Mouse (Mus musculus) bone marrow macrophage, adult 2 months (primary cell): ENCODE results near the gene Zfp282. TPM values are rescaled to one million over a fixed set of nuclear protein-coding genes. Genes with fewer than 3 reads are reported as not detected.

Experiments
- H3K27ac ChIP-seq: 2 replicates; pipeline ENCODE4 v1.5.1; 2012; ENCODE audit warnings: low read depth, low read length; ENCODE audit not compliant: insufficient read depth
- H3K4me1 ChIP-seq: 2 replicates; pipeline ENCODE4 v1.6.1; 2012; ENCODE audit warnings: low read length; ENCODE audit not compliant: control insufficient read depth, insufficient read depth
- H3K4me3 ChIP-seq: 2 replicates; pipeline ENCODE4 v1.5.1; 2012; ENCODE audit warnings: mild to moderate bottlenecking, low read length, moderate library complexity; ENCODE audit not compliant: insufficient read depth
- CTCF ChIP-seq: IDR thresholded peaks from 2 replicates; pipeline ENCODE4 v1.5.1; 2012; ENCODE audit warnings: low read depth, mild to moderate bottlenecking, low read length, moderate library complexity
- POLR2A ChIP-seq: IDR thresholded peaks from 2 replicates; pipeline ENCODE4 v1.6.1; 2012; ENCODE audit warnings: mild to moderate bottlenecking, low read depth, low read length, borderline replicate concordance
- polyA plus RNA-seq: library from polyadenylated mRNA; stranded (reverse); fragments of >200 nt; gene quantifications from 2 replicates; pipeline ENCODE4 v1.2.4, GENCODE M21; 2012; ENCODE audit not compliant: missing spikeins, insufficient read depth, insufficient read length

Gene Zfp282
- polyA plus RNA-seq, 1 experiment, result 6.6 TPM

GRCm38 (mm10) chr6:47918768-47919274, 41.8 kb downstream of the Zfp282 start:
- H3K27ac ChIP-seq, result no peak overlapping the region
- TF ChIP-seq CTCF (no peak), POLR2A (no peak)
- no peak overlapping the region for H3K4me3 ChIP-seq
- peaks cover 10% of the 10 kb centered on the region for H3K4me1 ChIP-seq

- Histone ChIP-seq H3K4me3 (peak overlapping the region; percentile 87), H3K4me1 (peaks cover 10% of the 10 kb centered on the region), H3K27ac (peak overlapping the region; percentile 63)
- TF ChIP-seq CTCF (no peak), POLR2A (no peak)
Measured at GRCm38 (mm10) chr6:47919646-47920446, 42.8 kb downstream of the Zfp282 start.

- Histone ChIP-seq H3K4me3 (peak within 1 kb of the TSS; percentile 87), H3K27ac (peak within 1 kb of the TSS; percentile 90), H3K4me1 (peaks cover 10% of the 10 kb centered on the region)
- TF ChIP-seq CTCF (no peak), POLR2A (no peak)
Measured at GRCm38 (mm10) chr6:47920447-47921340, 43.7 kb downstream of the Zfp282 start, which contains the start of gene Zfp212. Zfp212 (plus strand) TSS chr6:47920476.

- Histone ChIP-seq H3K27ac (no peak overlapping the region), H3K4me1 (peaks cover 2% of the 10 kb centered on the region; the same call in 1 of the 2 replicates), H3K4me3 (peak overlapping the region; percentile 74)
- TF ChIP-seq CTCF, result no peak
- no peak for TF ChIP-seq POLR2A
Measured at GRCm38 (mm10) chr6:47942461-47942860, 65.5 kb downstream of the Zfp282 start.

- peak overlapping the region; percentile 59 for H3K27ac ChIP-seq
- H3K4me1 ChIP-seq, result peaks cover 2% of the 10 kb centered on the region; the same call in 1 of the 2 replicates
- TF ChIP-seq CTCF (no peak), POLR2A (no peak)
- peak overlapping the region; percentile 74 for H3K4me3 ChIP-seq
Measured at GRCm38 (mm10) chr6:47943021-47943691, 66.2 kb downstream of the Zfp282 start.

- H3K4me1 ChIP-seq, result peaks cover 2% of the 10 kb centered on the region
- H3K27ac ChIP-seq, result peak overlapping the region; percentile 59; the same call in 1 of the 2 replicates
- TF ChIP-seq POLR2A (no peak), CTCF (no peak)
- H3K4me3 ChIP-seq, result peak overlapping the region; percentile 74
Measured at GRCm38 (mm10) chr6:47943721-47944120, 66.7 kb downstream of the Zfp282 start.

GRCm38 (mm10) chr6:47947388-47947787, 70.4 kb downstream of the Zfp282 start:
- Histone ChIP-seq H3K4me1 (peaks cover 8% of the 10 kb centered on the region), H3K4me3 (no peak overlapping the region), H3K27ac (no peak overlapping the region)
- TF ChIP-seq POLR2A, result no peak
- TF ChIP-seq CTCF, result no peak

GRCm38 (mm10) chr6:47953191-47953726, 76.3 kb downstream of the Zfp282 start, which contains the start of gene Zfp956:
Zfp956 (plus strand) TSS chr6:47953390.
- Histone ChIP-seq H3K4me3 (peak within 1 kb of the TSS; percentile 84), H3K27ac (no peak within 1 kb of the TSS), H3K4me1 (peaks cover 15% of the 10 kb centered on the region)
- TF ChIP-seq POLR2A (no peak), CTCF (no peak)

GRCm38 (mm10) chr6:47954425-47954824, 77.4 kb downstream of the Zfp282 start:
- TF ChIP-seq POLR2A (no peak), CTCF (no peak)
- peaks cover 9% of the 10 kb centered on the region for H3K4me1 ChIP-seq
- no peak overlapping the region for H3K4me3 ChIP-seq
- no peak overlapping the region for H3K27ac ChIP-seq
